Mouse (Mus musculus): Measurements from ENCODE around the gene Gm4070.
"Not testable (repeated sequence)": the region's sequence is repeated elsewhere in the genome, so short reads cannot be mapped to it uniquely, and the experiment has no call there.

Gene Gm4070

GRCm38 (mm10) chr7:105953812-105954211, at the start of gene Gm4070:
Gene Gm4070 (minus strand): TSS chr7:105953967.
- DNase-seq = not testable (repeated sequence)

GRCm38 (mm10) chr7:105954540-105954939, 773 bp upstream of the Gm4070 start:
- DNase-seq = not testable (repeated sequence)

- DNase-seq = not testable (repeated sequence)
Observed at GRCm38 (mm10) chr7:105952408-105952807, 1.4 kb downstream of the Gm4070 start.

GRCm38 (mm10) chr7:105945238-105945637, 8.5 kb downstream of the Gm4070 start:
- not testable (repeated sequence) for DNase-seq

GRCm38 (mm10) chr7:105932132-105932531, 21.6 kb downstream of the Gm4070 start:
- not testable (repeated sequence) for DNase-seq

GRCm38 (mm10) chr7:105883588-105884336, 70.0 kb downstream of the Gm4070 start:
- DNase-seq = not testable (repeated sequence)

- not testable (repeated sequence) for DNase-seq
Observed at GRCm38 (mm10) chr7:105879717-105880484, 73.9 kb downstream of the Gm4070 start.

GRCm38 (mm10) chr7:105855718-105856560, 97.8 kb downstream of the Gm4070 start:
- DNase-seq = not testable (repeated sequence)

Data from liver (tissue).